Mouse (Mus musculus): ENCODE data around the gene C1d. TPM values are rescaled to one million over a fixed set of nuclear protein-coding genes. Genes with fewer than 3 reads are reported as not detected.
A peak's percentile ranks its signal among the peaks of the same experiment; 100 is the strongest.
"Not testable (repeated sequence)": the region's sequence is repeated elsewhere in the genome, so short reads cannot be mapped to it uniquely, and the experiment has no call there.

Gene C1d
- total RNA-seq (2021), result 10 to 100 TPM; 35.2 to 35.6 TPM

DNA sequence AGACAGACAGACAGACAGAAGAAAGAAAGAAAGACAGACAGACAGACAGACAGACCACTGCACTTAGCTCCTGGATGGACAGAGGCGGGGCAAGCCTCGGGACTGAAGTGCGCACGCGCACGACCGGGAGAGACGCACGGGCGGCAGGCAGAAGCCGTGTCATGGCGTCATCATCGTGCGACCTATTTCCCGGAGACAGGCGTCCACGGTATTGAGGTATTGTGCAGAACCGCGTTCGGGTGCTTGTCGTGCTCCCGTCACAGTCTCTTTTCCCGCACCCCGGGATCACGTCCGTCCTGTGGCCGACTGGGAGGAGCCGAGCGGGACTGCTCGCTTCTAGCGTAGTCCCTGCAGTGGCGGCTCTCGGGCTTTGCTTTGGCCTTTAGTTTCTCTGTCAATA, at the start of gene C1d:
TSS of gene C1d (plus strand) at position 137 of the 400 bp plus-strand sequence.
- peak; percentile 94 to 95 for DNase-seq
- intact Hi-C loops (cut with DNase I), result loop anchor here (2.0 to 5.0 kb wide), 3 partner anchors 47 to 750 kb away; partner anchors contain the start of genes Pno1 and Sec61g

DNA sequence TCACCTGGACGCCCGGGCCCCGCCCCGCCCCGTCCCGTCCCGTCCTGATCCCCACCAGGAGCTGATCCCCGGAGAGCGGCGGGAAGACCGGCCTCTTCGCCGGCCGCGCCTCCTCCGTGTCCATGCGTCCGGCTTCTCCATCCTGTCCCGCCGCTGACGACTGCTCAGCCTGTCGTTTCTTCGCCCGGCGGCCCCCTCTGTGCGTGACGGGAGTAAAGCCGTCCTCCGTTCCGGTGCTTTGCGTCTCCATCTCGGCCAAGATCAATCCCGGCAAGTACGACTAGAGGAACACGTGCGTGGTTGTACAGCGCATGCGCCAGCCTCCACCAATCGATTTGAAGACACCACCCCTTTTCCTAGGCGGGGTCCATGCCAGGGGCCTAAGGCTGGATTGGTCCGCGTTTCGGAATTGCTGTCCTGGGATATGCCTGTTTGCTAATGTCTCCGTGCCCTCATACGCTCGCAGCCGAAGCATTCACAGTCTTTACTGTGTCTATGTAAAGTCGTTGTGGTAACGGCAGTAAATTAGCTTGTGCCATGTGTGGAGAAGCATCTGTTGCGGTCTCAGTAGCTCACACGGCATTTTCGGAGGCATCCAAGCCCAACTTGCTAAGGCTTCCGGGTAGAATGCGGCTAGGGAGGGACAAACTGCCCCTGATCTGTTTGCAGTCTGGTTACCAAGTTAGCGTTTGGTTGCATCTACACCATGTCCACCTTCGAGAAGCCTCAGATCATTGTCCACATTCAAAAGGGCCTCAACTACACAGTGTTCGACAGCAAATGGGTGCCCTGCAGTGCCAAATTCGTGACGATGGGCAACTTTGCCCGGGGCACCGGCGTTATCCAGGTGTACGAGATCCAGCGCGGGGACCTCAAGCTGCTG, 45.9 kb upstream of the C1d start, which contains the start of gene Pno1:
TSS of gene Pno1 (minus strand) at position 311 of the 883 bp plus-strand sequence.
- intact Hi-C loops (cut with DNase I), result loop anchor here (1.0 to 10.0 kb wide), 6 partner anchors 45 to 707 kb away; partner anchors contain the start of genes C1d, Cnrip1, Fbxo48 and Plek
- peak; percentile 95 to 97 for DNase-seq

DNA sequence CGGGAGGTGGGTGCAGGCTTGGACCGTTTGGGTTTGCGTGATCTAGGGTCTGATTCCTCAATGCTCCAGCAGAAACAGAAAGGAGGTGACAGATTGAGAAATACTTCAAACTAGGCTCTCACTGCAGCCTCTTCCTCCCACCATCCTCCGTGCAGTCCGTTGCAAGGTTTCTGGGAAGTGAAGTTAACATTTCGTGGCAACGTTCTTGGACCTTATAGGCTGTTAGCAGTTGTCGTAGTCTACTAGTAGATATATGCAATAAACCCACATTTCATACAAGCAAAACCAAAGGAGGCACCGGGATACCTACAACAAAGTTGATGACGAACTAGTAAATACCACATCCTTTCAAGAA, 45.3 kb upstream of the C1d start:
- no peak for DNase-seq
- intact Hi-C loops (cut with DNase I), result loop anchor here (5.0 to 10.0 kb wide), 3 partner anchors 160 to 707 kb away; partner anchors contain the start of genes Cnrip1, Plek and Sec61g

DNA sequence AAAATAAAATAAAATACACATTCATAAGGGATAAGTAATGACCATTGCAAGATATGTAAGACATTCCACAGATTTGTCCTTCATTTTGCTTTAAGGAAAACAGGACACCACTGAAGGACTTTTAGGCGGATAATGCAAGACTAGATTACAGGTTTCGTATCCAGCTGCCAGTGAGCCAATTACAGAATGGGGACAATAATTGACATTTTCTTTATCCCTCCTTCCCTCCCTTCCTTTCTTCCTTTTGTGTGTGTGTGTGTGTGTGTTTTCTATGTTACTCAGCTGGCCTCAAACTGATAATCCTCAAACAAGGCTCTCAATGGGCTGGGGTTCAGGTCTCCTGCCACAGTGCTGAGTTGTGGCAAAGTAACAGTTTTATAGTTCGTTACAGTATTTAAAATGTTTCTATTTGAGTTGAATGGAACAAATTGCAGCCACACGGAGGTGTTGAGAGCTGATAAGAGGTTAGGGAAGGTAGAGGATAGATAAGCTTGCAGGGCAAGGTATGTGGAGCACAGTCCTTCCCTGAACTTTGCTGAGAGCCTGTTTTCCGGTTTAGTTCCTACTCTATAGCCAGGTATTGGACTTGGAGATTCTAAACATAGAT, 44.4 kb upstream of the C1d start:
- intact Hi-C loops (cut with DNase I), result loop anchor here (5.0 to 10.0 kb wide), 3 partner anchors 161 to 708 kb away; partner anchors contain the start of genes Cnrip1, Plek and Sec61g
- no peak for DNase-seq

DNA sequence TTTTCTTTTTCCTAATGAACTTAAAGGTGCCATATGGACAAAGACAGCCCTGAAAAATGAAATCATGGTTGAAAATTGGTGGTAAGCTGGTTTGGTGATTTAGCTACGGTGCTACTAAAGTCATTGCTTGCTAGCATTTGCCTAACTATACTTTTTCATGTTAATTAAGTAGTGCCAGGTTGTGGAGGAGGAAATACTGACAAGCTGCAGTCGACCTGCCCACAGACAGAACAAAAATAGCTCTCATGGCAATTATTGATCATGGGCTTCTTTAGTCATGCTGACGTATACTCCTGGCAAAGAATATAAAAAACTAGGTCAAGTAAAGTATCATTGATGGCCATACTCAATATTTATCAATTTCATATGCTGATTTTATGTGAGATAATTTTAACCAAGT, 41.9 kb upstream of the C1d start:
- DNase-seq, result no peak
- intact Hi-C loops (cut with DNase I), result loop anchor here (10.0 kb wide), 1 partner anchor 711 kb away; the partner anchor contains the start of gene Sec61g

DNA sequence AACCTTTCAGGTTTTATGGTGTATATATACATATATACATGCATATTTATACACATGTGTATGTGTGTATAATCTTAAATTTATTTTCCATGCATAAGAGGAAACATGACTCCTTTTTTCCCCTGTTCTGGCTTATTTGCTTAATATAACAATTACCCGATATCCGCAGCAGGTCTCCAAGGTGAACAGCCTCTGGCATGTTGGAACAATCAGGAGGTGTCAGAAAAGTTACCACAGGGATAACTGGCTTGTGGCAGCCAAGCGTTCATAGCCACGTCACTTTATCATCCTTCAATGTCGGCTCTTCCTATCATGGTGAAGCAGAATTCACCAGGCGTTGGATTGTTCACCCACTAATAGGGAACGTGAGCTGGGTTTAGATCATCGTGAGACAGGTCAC, 36.3 kb upstream of the C1d start:
- DNase-seq, result no peak
- intact Hi-C loops (cut with DNase I), result no loop called here

DNA sequence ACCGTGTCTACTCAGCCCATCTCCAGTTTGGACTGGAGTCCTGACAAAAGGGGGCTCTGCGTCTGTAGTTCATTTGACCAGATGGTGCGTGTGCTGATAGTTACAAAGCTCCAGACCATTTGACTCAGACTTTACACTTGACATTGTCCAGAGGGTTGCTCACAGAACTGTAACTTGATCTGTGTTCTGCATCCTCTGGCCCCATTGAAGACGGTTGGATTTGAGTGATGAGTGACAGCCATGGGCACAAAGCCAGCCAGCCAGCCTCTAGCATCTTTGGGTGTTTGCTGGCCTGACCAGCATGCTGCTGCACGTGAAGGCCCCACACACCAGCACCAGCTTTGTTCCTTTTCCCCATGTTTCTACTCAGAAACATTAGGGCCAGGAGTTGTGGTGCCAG, 24.6 kb upstream of the C1d start:
- DNase-seq, result no peak
- intact Hi-C loops (cut with DNase I), result no loop called here

DNA sequence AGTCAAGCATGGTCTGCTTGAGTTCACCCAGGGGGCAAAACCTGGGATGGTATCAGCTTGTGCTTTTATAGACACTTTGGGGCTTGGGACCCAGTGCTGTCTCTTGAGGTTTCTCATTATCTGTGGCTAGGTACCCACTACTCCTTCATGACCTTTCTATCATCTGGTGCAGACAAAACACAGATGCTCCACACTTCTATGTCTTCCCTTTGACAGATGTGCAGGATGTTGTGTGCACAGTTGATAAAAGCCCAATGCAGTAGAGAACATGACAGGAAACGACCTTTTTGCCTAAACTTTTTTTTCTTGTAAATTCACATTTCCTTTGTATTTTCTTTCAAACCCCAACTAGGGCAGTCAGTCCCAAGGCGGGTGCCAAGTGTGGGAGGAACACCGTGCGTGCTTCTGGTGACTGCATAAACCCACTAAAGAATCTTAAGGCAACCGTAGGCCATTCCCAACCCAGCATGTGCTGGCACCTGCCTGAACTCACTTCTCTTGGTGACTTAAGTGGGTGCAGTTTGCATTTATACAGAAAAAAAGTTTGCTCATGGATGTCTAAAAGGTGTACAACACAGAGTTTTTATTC, 20.8 kb upstream of the C1d start:
- intact Hi-C loops (cut with DNase I), result no loop called here
- no peak for DNase-seq

DNA sequence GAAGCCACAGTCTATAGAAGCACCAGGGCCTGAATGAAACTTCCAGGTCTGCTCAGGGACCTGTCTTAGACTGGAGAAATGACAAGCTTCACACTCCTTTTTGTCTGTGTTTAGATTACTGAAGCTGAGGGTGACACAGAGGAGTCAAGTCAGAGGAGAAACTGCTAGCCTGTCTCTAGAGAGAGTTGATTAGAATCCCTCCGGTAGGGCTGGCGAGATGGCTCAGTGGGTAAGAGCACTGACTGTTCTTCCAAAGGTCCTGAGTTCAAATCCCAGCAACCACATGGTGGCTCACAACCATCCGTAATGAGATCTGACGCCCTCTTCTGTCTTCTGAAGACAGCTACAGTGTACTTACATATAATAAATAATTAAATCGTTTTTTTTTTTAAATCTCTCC, 18.8 kb upstream of the C1d start:
- DNase-seq; intact Hi-C loops (cut with DNase I): not testable (repeated sequence)

DNA sequence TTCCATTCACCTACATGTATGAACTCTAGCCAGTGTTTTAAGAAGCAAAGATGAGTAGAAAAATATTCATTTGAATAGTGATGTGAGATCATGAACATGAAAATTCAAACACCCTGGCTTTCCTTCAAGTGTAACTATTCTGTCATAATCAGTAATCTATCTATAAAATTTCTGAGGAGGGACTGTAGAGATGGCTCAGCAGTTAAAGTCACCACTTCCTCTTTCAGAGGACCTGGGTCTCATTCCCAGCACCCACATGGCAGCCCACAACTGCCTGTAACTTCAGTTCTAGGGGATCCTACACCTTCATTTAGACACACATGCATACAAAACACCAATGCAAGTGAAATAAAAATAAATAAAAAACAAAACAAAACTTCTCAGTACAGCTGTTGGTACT, 8.7 kb upstream of the C1d start:
- DNase-seq, result no peak
- intact Hi-C loops (cut with DNase I), result no loop called here

DNA sequence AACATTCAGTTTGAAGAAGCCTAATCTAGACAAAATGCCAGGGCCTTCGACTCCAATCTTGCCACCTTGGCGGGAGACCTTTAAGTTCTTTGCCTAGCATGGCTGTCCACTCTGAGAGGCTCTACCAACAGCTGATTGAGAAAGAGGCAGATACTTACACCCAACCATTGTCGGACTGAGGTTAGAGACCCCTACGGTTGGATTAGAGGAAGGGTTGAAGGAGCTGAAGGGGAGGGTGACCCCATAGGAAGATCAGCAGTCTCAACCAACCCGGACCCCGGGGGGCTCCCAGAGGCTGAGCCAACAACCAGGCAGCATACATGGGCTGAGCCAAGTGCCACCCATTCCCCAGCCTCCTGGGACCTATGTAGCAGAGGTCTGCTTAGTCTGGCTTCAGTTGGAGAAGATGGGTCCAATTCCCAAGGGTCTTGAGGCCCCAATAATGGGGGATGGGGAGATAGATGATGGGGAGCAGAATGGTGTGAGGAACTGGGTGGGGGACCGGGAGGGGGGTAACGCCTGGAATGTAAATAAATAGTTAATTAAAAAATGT, 490 bp upstream of the C1d start:
- DNase-seq, result peak in 1 of 2 experiments; percentile 3
- intact Hi-C loops (cut with DNase I), result loop anchor here (2.0 to 5.0 kb wide), 3 partner anchors 46 to 750 kb away; partner anchors contain the start of genes Pno1 and Sec61g

DNA sequence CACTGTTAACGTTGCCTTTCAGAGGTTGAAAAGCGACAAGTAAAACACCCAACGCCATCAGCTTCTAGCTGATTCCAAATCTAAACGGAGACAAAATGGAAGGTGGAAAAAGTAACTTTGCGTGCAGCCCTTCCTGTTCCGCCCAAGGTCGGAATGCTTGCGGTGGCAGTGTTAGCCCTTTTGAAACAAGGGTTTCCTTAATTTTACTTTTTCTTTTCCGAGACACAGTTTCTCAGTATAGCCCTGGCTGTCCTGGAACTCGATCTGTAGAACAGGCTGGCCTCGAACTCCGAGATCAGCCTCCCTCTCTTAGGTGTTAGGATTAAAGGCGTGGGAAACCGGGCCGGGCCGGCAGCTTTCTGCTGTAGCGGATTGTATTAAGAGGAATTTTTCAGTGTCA, 482 bp downstream of the C1d start:
- intact Hi-C loops (cut with DNase I), result loop anchor here (2.0 to 5.0 kb wide), 3 partner anchors 47 to 751 kb away; partner anchors contain the start of genes Pno1 and Sec61g
- DNase-seq, result no peak

DNA sequence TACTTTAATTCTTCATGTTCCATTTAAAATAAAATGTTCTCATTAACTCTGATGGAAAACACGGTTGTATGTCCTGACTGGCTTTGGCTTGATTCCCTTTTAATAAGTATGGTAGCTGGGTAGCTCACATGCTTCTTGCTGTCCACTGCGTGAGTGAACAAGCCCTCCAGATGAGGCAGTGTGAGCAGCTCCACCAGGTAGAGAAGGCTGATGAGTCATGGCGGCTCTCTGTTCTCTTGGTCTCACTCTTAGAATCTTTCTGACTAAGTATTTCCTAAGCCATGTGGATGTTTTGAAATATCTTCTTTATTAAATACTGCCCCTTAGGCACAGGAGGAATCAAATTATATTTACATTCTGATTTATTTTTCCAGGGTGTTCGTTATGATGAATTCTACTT, 9.8 kb downstream of the C1d start:
- intact Hi-C loops (cut with DNase I), result no loop called here
- no peak for DNase-seq

DNA sequence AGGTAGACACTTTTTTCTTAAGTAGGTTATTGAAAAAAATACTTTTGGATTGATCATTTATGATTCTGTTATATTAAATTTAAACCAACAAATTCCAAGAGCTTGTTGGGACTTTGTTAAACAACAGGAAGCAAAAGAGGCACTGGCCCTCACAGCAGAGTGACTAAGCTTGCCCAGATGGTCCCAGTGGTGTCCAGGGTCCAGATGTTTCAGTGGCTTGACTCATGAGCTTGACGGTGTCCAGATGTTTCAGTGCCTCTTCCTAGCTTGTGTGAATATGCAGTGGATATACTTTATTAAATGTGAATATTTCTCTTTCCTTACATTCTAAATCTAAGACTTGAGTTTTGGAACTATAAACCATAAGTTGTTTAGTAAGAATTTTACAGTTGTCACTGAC, 11.4 kb downstream of the C1d start:
- peak in 1 of 2 experiments; percentile 16 for DNase-seq
- intact Hi-C loops (cut with DNase I), result no loop called here

DNA sequence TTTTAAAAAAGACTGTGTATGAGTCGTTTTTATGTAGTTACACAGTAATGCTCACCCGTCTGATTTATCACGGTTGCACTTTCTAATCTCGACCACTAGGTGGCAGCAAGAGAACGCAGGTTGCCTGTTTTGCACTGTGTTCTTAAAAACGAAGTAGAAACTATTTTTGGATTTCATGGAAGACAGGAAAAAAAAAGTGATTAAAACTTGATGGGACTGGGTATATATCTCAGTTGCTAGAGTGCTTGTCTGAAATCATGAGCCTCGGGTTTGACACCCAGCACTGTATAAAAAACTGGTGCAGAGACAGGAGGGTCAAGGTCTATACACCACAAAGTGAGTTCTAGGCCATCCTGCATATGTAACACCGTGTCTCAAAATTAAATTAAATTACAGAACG, 22.6 kb downstream of the C1d start:
- intact Hi-C loops (cut with DNase I), result loop anchor here (5.0 to 10.0 kb wide), 3 partner anchors 177 to 875 kb away; partner anchors contain the start of gene Etaa1
- peak; percentile 24 to 37 for DNase-seq

DNA sequence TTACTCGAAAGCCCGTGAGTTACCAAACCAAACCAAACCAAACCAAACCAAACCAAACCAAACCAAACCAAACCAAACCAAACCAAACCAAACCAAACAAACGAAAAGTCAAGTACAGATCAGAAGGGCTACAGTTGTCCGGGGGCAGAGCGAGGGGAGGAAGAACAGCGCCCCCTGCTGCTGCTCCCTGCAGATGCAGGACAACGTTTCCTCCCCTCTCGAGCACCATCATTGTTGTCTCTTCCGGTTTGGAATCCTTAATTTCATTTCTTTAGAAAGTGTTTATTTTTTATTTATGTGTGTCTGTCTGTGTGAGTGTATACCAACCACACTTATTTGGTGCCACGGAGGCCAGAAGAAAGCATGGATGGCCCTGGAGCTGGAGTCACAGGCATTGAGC, 26.7 kb downstream of the C1d start:
- peak in 1 of 2 experiments; percentile 6 for DNase-seq
- intact Hi-C loops (cut with DNase I), result loop anchor here (5.0 to 10.0 kb wide), 2 partner anchors 173 to 871 kb away; no protein-coding TSS in a partner anchor

DNA sequence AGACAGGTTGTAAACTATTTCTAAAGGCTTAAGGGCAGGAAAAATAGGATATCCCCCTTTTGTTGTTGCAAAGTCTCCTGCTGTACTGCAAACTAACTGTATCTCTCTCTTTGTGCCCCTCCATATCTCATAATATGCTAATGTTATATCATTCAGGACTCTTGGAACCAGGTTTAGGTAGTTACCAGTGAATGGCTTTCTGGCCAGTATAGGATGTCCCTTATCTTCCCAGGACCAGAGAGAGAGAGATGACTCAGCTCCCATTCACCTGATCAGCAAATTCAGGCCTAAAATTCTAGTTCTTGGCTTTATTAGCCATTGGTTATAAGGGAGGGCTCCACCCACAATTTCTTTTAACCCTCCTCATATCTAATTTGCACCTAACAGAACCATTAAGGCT, 31.5 kb downstream of the C1d start:
- DNase-seq, result no peak
- intact Hi-C loops (cut with DNase I), result loop anchor here (10.0 kb wide), 1 partner anchor 866 kb away; no protein-coding TSS in a partner anchor

DNA sequence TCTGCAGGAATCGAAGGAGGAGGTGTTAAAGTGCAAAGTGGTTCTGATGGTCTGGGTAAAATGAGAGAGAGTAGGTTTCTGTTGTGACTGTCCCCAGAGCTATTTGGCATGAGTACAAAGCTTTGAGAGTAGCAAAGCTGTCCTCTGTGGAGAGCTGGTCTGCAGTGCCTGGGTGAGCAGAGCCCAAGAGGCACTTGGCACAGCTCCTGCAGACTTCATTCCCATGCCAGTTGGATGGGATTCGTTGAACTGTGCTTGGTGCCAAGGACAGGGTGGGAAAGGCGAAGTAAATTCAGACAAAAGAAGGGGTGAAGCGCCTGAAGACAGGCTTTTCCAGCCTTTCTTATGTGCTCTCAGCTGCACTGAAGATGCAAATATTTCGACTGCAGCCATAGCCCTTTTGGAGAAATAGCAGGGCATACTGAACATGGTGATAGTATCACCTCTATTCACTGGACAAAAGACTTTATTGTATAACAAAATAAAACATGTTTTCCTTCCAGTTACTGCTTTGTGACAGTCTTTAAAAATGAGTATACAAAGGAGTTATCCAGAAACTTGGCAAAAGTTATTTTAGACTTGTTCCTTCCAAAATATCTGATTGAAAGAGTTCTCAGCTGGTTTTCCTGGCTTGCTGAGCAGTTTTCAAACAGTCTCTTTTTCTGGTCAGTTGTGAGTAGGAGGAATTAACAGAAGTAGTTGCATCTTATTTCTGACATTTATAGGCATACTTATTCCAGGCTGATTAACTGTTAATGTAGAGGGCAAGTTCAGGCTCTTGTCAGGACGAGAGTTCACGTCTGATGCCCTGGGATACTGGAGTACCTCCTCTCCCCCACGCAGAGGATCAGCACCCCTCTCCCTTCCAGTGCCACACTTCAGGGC, 48.9 kb downstream of the C1d start:
- intact Hi-C loops (cut with DNase I), result no loop called here
- DNase-seq, result peak; percentile 52 to 64

DNA sequence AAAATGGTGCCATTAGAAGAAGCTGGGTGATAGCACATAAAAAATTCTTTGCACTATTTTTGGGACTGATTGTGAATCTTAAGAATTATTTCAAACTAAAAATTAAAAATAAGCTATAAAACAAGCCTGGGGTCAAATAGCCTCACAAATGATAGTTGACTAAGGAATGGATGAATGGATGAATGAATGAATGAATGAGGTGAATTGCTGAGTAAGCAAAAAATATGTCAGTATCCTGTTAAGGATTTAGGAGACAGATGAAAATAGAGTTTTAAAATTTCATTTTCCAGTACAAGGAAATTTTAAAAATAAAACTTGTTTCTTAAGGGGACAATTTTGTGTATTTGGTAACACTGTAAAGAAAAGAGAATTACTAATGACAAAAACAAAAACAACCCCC, 50.1 kb downstream of the C1d start:
- no peak for DNase-seq
- intact Hi-C loops (cut with DNase I), result no loop called here

All from heart, postnatal 36 days (tissue).